Mouse (Mus musculus) intestine, embryonic 14.5 days (tissue): ENCODE data around the gene Dcaf17. TPM values are rescaled to one million over a fixed set of nuclear protein-coding genes. Genes with fewer than 3 reads are reported as not detected.

Experiments
- ATAC-seq: fragments of 200-750 bp; cut with Nextera tagmentation; replicated peaks from 2 replicates; pipeline ENCODE4 v1.8.0; 2017; ENCODE audit warnings: low read depth, moderate number of reproducible peaks, moderate TSS enrichment, moderate library complexity; ENCODE audit not compliant: low FRiP score, low TSS enrichment
- DNase-seq: peaks from one replicate; pipeline ENCODE4 v3.0.0-alpha.2; 2018; ENCODE audit warnings: low spot score
- H3K27ac ChIP-seq: fragments of 300-500 bp; sonication (generic); 2 replicates; pipeline ENCODE4 v1.5.1; 2014; ENCODE audit warnings: low read depth, mild to moderate bottlenecking, control low read depth
- H3K27me3 ChIP-seq: fragments of 300-500 bp; sonication (generic); replicated peaks from 2 replicates; pipeline ENCODE4 v1.6.1; 2014; ENCODE audit warnings: low read length, control low read depth; ENCODE audit not compliant: control insufficient read depth, insufficient read depth
- H3K36me3 ChIP-seq: fragments of 300-500 bp; sonication (generic); 2 replicates; pipeline ENCODE4 v1.6.1; 2014; ENCODE audit warnings: low read length, control low read depth; ENCODE audit not compliant: control insufficient read depth, insufficient read depth
- H3K4me1 ChIP-seq: fragments of 300-500 bp; sonication (generic); replicated peaks from 2 replicates; pipeline ENCODE4 v1.6.1; 2014; ENCODE audit warnings: low read length, control low read depth, mixed read lengths; ENCODE audit not compliant: control insufficient read depth, insufficient read depth
- H3K4me2 ChIP-seq: fragments of 300-500 bp; sonication (generic); 2 replicates; pipeline ENCODE4 v1.6.1; 2014; ENCODE audit warnings: low read length
- H3K4me3 ChIP-seq: fragments of 300-500 bp; sonication (generic); 2 replicates; pipeline ENCODE4 v1.5.1; 2014; ENCODE audit warnings: low read depth, low read length, control low read depth, mixed read lengths
- H3K9ac ChIP-seq: fragments of 300-500 bp; sonication (generic); 2 replicates; pipeline ENCODE4 v1.6.1; 2014; ENCODE audit warnings: mild to moderate bottlenecking, low read length
- H3K9me3 ChIP-seq: fragments of 300-500 bp; sonication (generic); 2 replicates; pipeline ENCODE4 v1.6.1; 2016; ENCODE audit warnings: low read length, control low read depth; ENCODE audit not compliant: control insufficient read depth
- WGBS: fragments of 180-500 bp; shearing (Covaris S2); extraction: QIAGEN DNeasy Blood & Tissue Kit; methylation state at CpG from one replicate; pipeline ENCODE4 v1.1.7; 2014; 5-methylcytosine and 5-hydroxymethylcytosine counted together
- polyA plus RNA-seq: library from polyadenylated mRNA; unstranded; fragments of >200 nt; fragmentation: Nextera tagmentation; extraction: Ambion mirVana; gene quantifications from 2 replicates; pipeline ENCODE4 v1.2.1, GENCODE M21; 2014

Dcaf17 gene
- 37.5 and 39.2 TPM in 2 replicates for polyA plus RNA-seq

GRCm38 (mm10) chr2:71055300-71056114 lies at the start of gene Dcaf17, which contains the start of gene Mettl8:
Dcaf17 (plus strand) TSS chr2:71055328.
Mettl8 (minus strand) TSS chr2:71055583.
- Histone ChIP-seq H3K27ac (peak within 1 kb of the TSS; percentile 90), H3K27me3 (no peaks in the 10 kb centered on the region), H3K4me2 (peak within 1 kb of the TSS; percentile 66), H3K4me1 (peaks cover 12% of the 10 kb centered on the region; the same call in 1 of the 2 replicates), H3K9me3 (0 out of 2 replicates have a peak, but pooled peaks cover 3% of the 10 kb centered on the region), H3K36me3 (peaks cover 4% of the 10 kb centered on the region; the same call in 1 of the 2 replicates), H3K9ac (peak within 1 kb of the TSS; percentile 79), H3K4me3 (peak within 1 kb of the TSS; percentile 90)
- peak; percentile 98 for ATAC-seq
- under 1% methylated on average over 57 of the region's 57 CpGs for WGBS
- peak; percentile 94 for DNase-seq

DNA sequence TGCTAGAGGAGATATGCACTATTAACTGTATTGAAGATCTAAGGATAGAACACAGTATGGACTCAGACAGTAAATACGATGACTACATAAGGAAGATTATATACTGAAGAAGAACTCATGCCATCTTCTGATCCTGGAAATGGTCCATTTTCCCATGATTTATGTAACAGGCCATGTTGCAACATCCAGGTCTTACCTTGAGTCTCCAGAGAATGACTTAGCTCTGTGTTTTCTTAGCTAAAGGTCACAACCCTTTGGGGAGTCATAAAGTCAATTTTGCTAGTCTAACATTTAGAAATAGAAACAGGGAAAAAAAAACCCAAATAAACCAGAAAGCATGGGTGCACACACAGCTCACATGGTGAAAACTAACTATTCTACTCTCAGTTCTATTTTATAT lies 43.3 kb upstream of the Dcaf17 start:
- Histone ChIP-seq H3K4me3 (no peak overlapping the region), H3K27ac (no peak overlapping the region), H3K9me3 (no peaks in the 10 kb centered on the region), H3K4me2 (no peak overlapping the region), H3K36me3 (no peaks in the 10 kb centered on the region), H3K27me3 (no peaks in the 10 kb centered on the region), H3K4me1 (no peaks in the 10 kb centered on the region), H3K9ac (no peak overlapping the region)
- DNase-seq = no peak
- 95% methylated on average over 1 of the region's 1 CpGs for WGBS
- ATAC-seq = no peak

DNA sequence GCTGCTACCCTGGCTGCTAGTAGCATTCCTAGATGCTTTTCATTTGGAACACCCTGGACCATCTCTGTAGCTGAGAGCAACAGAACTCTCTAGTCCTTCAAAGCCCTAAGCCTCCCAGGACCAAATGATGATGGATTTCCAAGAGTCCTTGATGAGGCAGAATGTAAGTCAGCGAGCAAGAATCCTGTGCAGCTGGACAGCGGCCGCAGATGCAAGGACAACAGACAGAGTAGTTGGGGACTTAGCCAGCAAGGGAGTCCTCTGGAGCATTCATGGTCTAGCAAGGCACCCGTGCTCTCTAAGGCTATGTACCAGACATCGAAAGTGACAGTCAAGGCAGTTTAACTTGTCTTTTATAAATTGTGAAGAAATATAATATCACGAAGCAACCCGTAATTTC lies 41.6 kb upstream of the Dcaf17 start:
- Histone ChIP-seq H3K4me3 (no peak overlapping the region), H3K9ac (no peak overlapping the region), H3K27ac (no peak overlapping the region), H3K4me1 (no peaks in the 10 kb centered on the region), H3K27me3 (no peaks in the 10 kb centered on the region), H3K9me3 (no peaks in the 10 kb centered on the region), H3K4me2 (no peak overlapping the region), H3K36me3 (no peaks in the 10 kb centered on the region)
- DNase-seq = no peak
- 91% methylated on average over 7 of the region's 7 CpGs for WGBS
- no peak for ATAC-seq

- no peak for ATAC-seq
Observed at GRCm38 (mm10) chr2:71019277-71019676, 35.9 kb upstream of the Dcaf17 start.

GRCm38 (mm10) chr2:71019704-71020375 lies 35.3 kb upstream of the Dcaf17 start:
- H3K27ac ChIP-seq = no peak overlapping the region
- DNase-seq (no peak), ATAC-seq (no peak)
- no peaks in the 10 kb centered on the region for H3K36me3 ChIP-seq
- no peaks in the 10 kb centered on the region for H3K4me1 ChIP-seq
- no peaks in the 10 kb centered on the region for H3K9me3 ChIP-seq
- H3K4me2 ChIP-seq = no peak overlapping the region
- no peak overlapping the region for H3K4me3 ChIP-seq
- 77% methylated on average over 8 of the region's 8 CpGs for WGBS
- H3K27me3 ChIP-seq = no peaks in the 10 kb centered on the region
- H3K9ac ChIP-seq = no peak overlapping the region

More at GRCm38 (mm10) chr2:71019277-71019676, 35.9 kb upstream of the Dcaf17 start:
- Histone ChIP-seq H3K4me1 (no peaks in the 10 kb centered on the region), H3K9me3 (no peaks in the 10 kb centered on the region), H3K9ac (no peak overlapping the region), H3K27ac (no peak overlapping the region), H3K4me3 (no peak overlapping the region), H3K27me3 (no peaks in the 10 kb centered on the region), H3K36me3 (no peaks in the 10 kb centered on the region), H3K4me2 (no peak overlapping the region)
- WGBS = 66% methylated on average over 9 of the region's 9 CpGs
- no peak for DNase-seq

DNA sequence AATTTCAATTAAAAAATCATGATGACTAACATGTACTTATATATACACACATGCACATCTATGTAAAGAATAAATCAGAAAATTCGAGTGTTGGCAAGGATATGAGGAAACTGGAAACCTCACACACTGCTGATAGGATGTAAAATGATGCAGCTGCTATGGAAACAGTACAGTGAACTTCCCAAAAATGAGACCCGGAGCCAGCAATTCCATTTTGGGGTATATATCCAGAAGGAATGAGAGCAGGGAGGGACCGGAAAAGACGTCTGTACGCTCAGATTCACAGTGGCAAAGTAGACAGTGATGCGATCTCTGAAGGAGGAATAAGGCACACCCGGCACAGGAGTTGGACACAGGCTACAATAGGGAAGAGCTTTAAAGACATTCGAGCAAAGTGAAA lies 34.5 kb upstream of the Dcaf17 start:
- Histone ChIP-seq H3K36me3 (no peaks in the 10 kb centered on the region), H3K9ac (no peak overlapping the region), H3K4me1 (no peaks in the 10 kb centered on the region; the same call in 1 of the 2 replicates), H3K4me2 (no peak overlapping the region), H3K27ac (no peak overlapping the region), H3K4me3 (no peak overlapping the region), H3K9me3 (no peaks in the 10 kb centered on the region), H3K27me3 (no peaks in the 10 kb centered on the region)
- ATAC-seq (no peak), DNase-seq (no peak)
- 90% methylated on average over 8 of the region's 8 CpGs for WGBS

DNA sequence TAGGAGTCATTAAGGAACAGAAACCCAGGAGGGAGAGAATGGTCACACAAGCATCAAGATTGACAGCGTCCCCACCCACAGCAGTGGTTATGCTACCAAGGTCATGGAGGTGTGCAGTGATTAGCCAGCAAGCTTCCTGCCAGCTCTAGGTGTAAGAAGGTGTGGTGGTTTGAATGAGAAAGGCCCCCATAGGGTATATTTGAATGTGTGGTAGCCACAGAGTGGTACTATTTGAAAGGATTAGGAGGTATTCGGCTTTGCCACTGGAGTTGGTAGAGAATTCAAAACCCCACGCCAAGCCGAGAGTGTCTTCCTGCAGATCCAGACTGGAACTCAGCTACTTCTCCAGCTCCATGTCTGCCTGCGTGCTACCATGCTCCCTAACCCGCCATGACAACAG lies 32.1 kb upstream of the Dcaf17 start:
- WGBS = 97% methylated on average over 6 of the region's 6 CpGs
- H3K4me3 ChIP-seq = no peak overlapping the region
- H3K36me3 ChIP-seq = no peaks in the 10 kb centered on the region
- no peaks in the 10 kb centered on the region for H3K9me3 ChIP-seq
- no peaks in the 10 kb centered on the region; the same call in 1 of the 2 replicates for H3K4me1 ChIP-seq
- no peak for DNase-seq
- no peak overlapping the region for H3K9ac ChIP-seq
- no peak overlapping the region for H3K27ac ChIP-seq
- H3K27me3 ChIP-seq = no peaks in the 10 kb centered on the region
- ATAC-seq = no peak
- H3K4me2 ChIP-seq = no peak overlapping the region

GRCm38 (mm10) chr2:71023986-71024385 lies 31.1 kb upstream of the Dcaf17 start:
- DNase-seq (no peak), ATAC-seq (no peak)
- no peaks in the 10 kb centered on the region for H3K36me3 ChIP-seq
- H3K9me3 ChIP-seq = no peaks in the 10 kb centered on the region
- WGBS = 88% methylated on average over 6 of the region's 6 CpGs
- H3K9ac ChIP-seq = no peak overlapping the region
- no peaks in the 10 kb centered on the region; the same call in 1 of the 2 replicates for H3K4me1 ChIP-seq
- H3K27me3 ChIP-seq = no peaks in the 10 kb centered on the region
- no peak overlapping the region for H3K4me2 ChIP-seq
- no peak overlapping the region for H3K4me3 ChIP-seq
- no peak overlapping the region for H3K27ac ChIP-seq
